Mouse (Mus musculus) ES-Bruce4 (cell line): ENCODE measurements around the gene Leng1. TPM values are rescaled to one million over a fixed set of nuclear protein-coding genes. Genes with fewer than 3 reads are reported as not detected.
"Not testable (repeated sequence)": the region's sequence is repeated elsewhere in the genome, so short reads cannot be mapped to it uniquely, and the experiment has no call there.

Experiments used
- H3K27ac ChIP-seq: 2 replicates; pipeline ENCODE4 v1.5.1; 2012; ENCODE audit warnings: low read length, inconsistent platforms; ENCODE audit not compliant: insufficient read depth
- H3K27me3 ChIP-seq: 2 replicates; pipeline ENCODE4 v1.6.1; 2012; ENCODE audit warnings: mild to moderate bottlenecking, low read length, inconsistent platforms; ENCODE audit not compliant: control insufficient read depth, poor library complexity, insufficient read depth, severe bottlenecking
- H3K36me3 ChIP-seq: 2 replicates; pipeline ENCODE4 v1.6.1; 2012; ENCODE audit warnings: inconsistent platforms, mild to moderate bottlenecking, low read length, moderate library complexity; ENCODE audit not compliant: control insufficient read depth, poor library complexity, insufficient read depth, severe bottlenecking
- H3K4me1 ChIP-seq: one replicate; pipeline ENCODE4 v1.8.1; 2011; ENCODE audit warnings: low read length; ENCODE audit not compliant: control insufficient read depth, insufficient read depth
- H3K4me3 ChIP-seq: 2 replicates; pipeline ENCODE4 v1.5.1; 2011; ENCODE audit warnings: low read depth, mild to moderate bottlenecking, low read length
- H3K9ac ChIP-seq: 2 replicates; pipeline ENCODE4 v1.6.1; 2012; ENCODE audit warnings: low read depth, mild to moderate bottlenecking, inconsistent platforms; ENCODE audit not compliant: poor library complexity, severe bottlenecking
- H3K9me3 ChIP-seq: replicated peaks from 2 replicates; pipeline ENCODE4 v1.6.1; 2012; ENCODE audit warnings: mild to moderate bottlenecking, low read length, inconsistent platforms; ENCODE audit not compliant: control insufficient read depth, poor library complexity, insufficient read depth, severe bottlenecking
- CTCF ChIP-seq: IDR thresholded peaks from one replicate; pipeline ENCODE4 v1.8.1; 2011; ENCODE audit warnings: low read depth, low read length
- EP300 ChIP-seq: IDR thresholded peaks from 2 replicates; pipeline ENCODE4 v1.6.1; 2011; ENCODE audit warnings: low read depth, low read length; ENCODE audit not compliant: insufficient read depth
- POLR2A ChIP-seq: IDR thresholded peaks from one replicate; pipeline ENCODE4 v1.8.1; 2011; ENCODE audit warnings: low read length; ENCODE audit not compliant: insufficient read depth
- polyA plus RNA-seq: library from polyadenylated mRNA; stranded (reverse); fragments of >200 nt; gene quantifications from 2 replicates; pipeline ENCODE4 v1.2.4, GENCODE M21; 2011; ENCODE audit warnings: low read depth; ENCODE audit not compliant: missing spikeins, insufficient read depth, insufficient read length

The Leng1 gene
- 8.3 and 9.0 TPM in 2 replicates for polyA plus RNA-seq

- Histone ChIP-seq H3K9me3 (no peaks in the 10 kb centered on the region), H3K27ac (peak within 1 kb of the TSS; percentile 75; the same call in 1 of the 2 replicates), H3K36me3 (peaks cover 28% of the 10 kb centered on the region), H3K9ac (peak within 1 kb of the TSS; percentile 53), H3K4me3 (peak within 1 kb of the TSS; percentile 77), H3K27me3 (no peaks in the 10 kb centered on the region), H3K4me1 (no peaks in the 10 kb centered on the region)
- TF ChIP-seq CTCF (no peak), EP300 (no peak), POLR2A (peak; percentile 78)
Observed at GRCm38 (mm10) chr7:3665215-3666114, at the start of gene Leng1. Gene Leng1, minus strand, starts transcription at chr7:3665840.

- Histone ChIP-seq H3K9me3 (no peaks in the 10 kb centered on the region), H3K27me3 (no peaks in the 10 kb centered on the region), H3K27ac (no peak overlapping the region), H3K36me3 (no peaks in the 10 kb centered on the region), H3K4me1 (no peaks in the 10 kb centered on the region), H3K4me3 (no peak overlapping the region), H3K9ac (no peak overlapping the region)
- TF ChIP-seq POLR2A (no peak), CTCF (no peak)
Observed at GRCm38 (mm10) chr7:3715249-3715648, 49.6 kb upstream of the Leng1 start.

- no peaks in the 10 kb centered on the region for H3K9me3 ChIP-seq
- H3K4me3 ChIP-seq, result no peak overlapping the region
- no peaks in the 10 kb centered on the region for H3K4me1 ChIP-seq
- H3K36me3 ChIP-seq, result peaks cover 9% of the 10 kb centered on the region
- no peak overlapping the region for H3K9ac ChIP-seq
- TF ChIP-seq CTCF, result no peak
- no peak for TF ChIP-seq EP300
- H3K27ac ChIP-seq, result no peak overlapping the region
- no peaks in the 10 kb centered on the region for H3K27me3 ChIP-seq
Observed at GRCm38 (mm10) chr7:3712264-3712942, 46.8 kb upstream of the Leng1 start.

GRCm38 (mm10) chr7:3709000-3709399 is 43.4 kb upstream of the Leng1 start:
- no peaks in the 10 kb centered on the region for H3K27me3 ChIP-seq
- no peaks in the 10 kb centered on the region for H3K9me3 ChIP-seq
- H3K36me3 ChIP-seq, result peaks cover 41% of the 10 kb centered on the region
- no peak overlapping the region for H3K27ac ChIP-seq
- no peak for TF ChIP-seq EP300
- no peak for TF ChIP-seq CTCF
- TF ChIP-seq POLR2A, result no peak
- H3K9ac ChIP-seq, result no peak overlapping the region
- H3K4me1 ChIP-seq, result no peaks in the 10 kb centered on the region
- no peak overlapping the region for H3K4me3 ChIP-seq

GRCm38 (mm10) chr7:3708447-3708980 is 42.9 kb upstream of the Leng1 start:
- not testable (repeated sequence) for H3K27me3 ChIP-seq, H3K4me1 ChIP-seq, H3K9me3 ChIP-seq, H3K27ac ChIP-seq, H3K9ac ChIP-seq, H3K4me3 ChIP-seq
- H3K36me3 ChIP-seq, result peaks cover 41% of the 10 kb centered on the region
